Mouse (Mus musculus) kidney, adult 2 months (tissue): Measurements from ENCODE around the gene Tax1bp1.

Source experiments
- CTCF ChIP-seq: fragments of 200-500 bp; conservative IDR thresholded peaks from 2 replicates; pipeline ENCODE4 v1.5.1; 2011; ENCODE audit warnings: low read depth, mild to moderate bottlenecking, control low read depth, low read length, moderate library complexity, mixed read lengths; ENCODE audit not compliant: insufficient read depth, insufficient read length
- POLR2A ChIP-seq: fragments of 200-500 bp; IDR thresholded peaks from one replicate; pipeline ENCODE4 v1.6.1; 2011; ENCODE audit warnings: low read depth, low read length, control low read depth

- TF ChIP-seq CTCF (no peak), POLR2A (no peak)
These were observed 41.0 kb upstream of the Tax1bp1 start for GRCm38 (mm10) chr6:52672539-52672938.
